Mouse (Mus musculus) cerebellum, adult 18-20 months (tissue): Measurements from ENCODE around the gene Slc7a11.

ENCODE experiments used
- DNase-seq, 2 experiments: peaks; one replicate each; pipeline ENCODE4 v3.0.0; 2021

Slc7a11 gene

GRCm38 (mm10) chr3:49946845-49947244, 496.6 kb downstream of the Slc7a11 start:
- no peak for DNase-seq

- no peak for DNase-seq
These were observed 498.6 kb downstream of the Slc7a11 start for GRCm38 (mm10) chr3:49944783-49945182.

GRCm38 (mm10) chr3:49937611-49938010, 505.8 kb downstream of the Slc7a11 start:
- no peak for DNase-seq

GRCm38 (mm10) chr3:49929496-49929895, 513.9 kb downstream of the Slc7a11 start:
- no peak for DNase-seq

GRCm38 (mm10) chr3:49928509-49929263, 514.7 kb downstream of the Slc7a11 start:
- no peak for DNase-seq

- no peak for DNase-seq
These were observed 529.5 kb downstream of the Slc7a11 start for GRCm38 (mm10) chr3:49913929-49914328.

GRCm38 (mm10) chr3:49910922-49911321, 532.5 kb downstream of the Slc7a11 start:
- DNase-seq = no peak

- no peak for DNase-seq
These were observed 534.7 kb downstream of the Slc7a11 start for GRCm38 (mm10) chr3:49908426-49909341.

GRCm38 (mm10) chr3:49893945-49894344, 549.5 kb downstream of the Slc7a11 start:
- DNase-seq = no peak

- no peak for DNase-seq
These were observed 556.1 kb downstream of the Slc7a11 start for GRCm38 (mm10) chr3:49887359-49887758.

GRCm38 (mm10) chr3:49886220-49886945, 557.0 kb downstream of the Slc7a11 start:
- DNase-seq = no peak

GRCm38 (mm10) chr3:49880496-49880895, 562.9 kb downstream of the Slc7a11 start:
- DNase-seq = no peak

GRCm38 (mm10) chr3:49870786-49871185, 572.6 kb downstream of the Slc7a11 start:
- DNase-seq = no peak

- no peak for DNase-seq
These were observed 575.3 kb downstream of the Slc7a11 start for GRCm38 (mm10) chr3:49867951-49868584.

GRCm38 (mm10) chr3:49867147-49867950, 576.1 kb downstream of the Slc7a11 start:
- DNase-seq = no peak

GRCm38 (mm10) chr3:49866061-49866515, 577.3 kb downstream of the Slc7a11 start:
- no peak for DNase-seq

- no peak for DNase-seq
These were observed 586.6 kb downstream of the Slc7a11 start for GRCm38 (mm10) chr3:49856797-49857196.

GRCm38 (mm10) chr3:49854277-49854676, 589.1 kb downstream of the Slc7a11 start:
- DNase-seq = no peak

GRCm38 (mm10) chr3:49842971-49843370, 600.4 kb downstream of the Slc7a11 start:
- DNase-seq = no peak
